Mouse (Mus musculus) C2C12 (cell line): ENCODE measurements around the gene Mrps36. TPM values are rescaled to one million over a fixed set of nuclear protein-coding genes. Genes with fewer than 3 reads are reported as not detected.

Experiments used
- H3K27me3 ChIP-seq: one replicate; pipeline ENCODE4 v1.6.1; 2011; ENCODE audit not compliant: control insufficient read depth, insufficient read depth, insufficient read length
- H3K36me3 ChIP-seq: one replicate; pipeline ENCODE4 v1.6.1; 2011; ENCODE audit not compliant: control insufficient read depth, insufficient read depth
- H3K4me3 ChIP-seq: one replicate; pipeline ENCODE4 v1.5.1; 2011; ENCODE audit warnings: mild to moderate bottlenecking, control low read depth; ENCODE audit not compliant: poor library complexity, insufficient read depth, severe bottlenecking
- H3K79me2 ChIP-seq: one replicate; pipeline ENCODE4 v1.6.1; 2011; ENCODE audit not compliant: control insufficient read depth, insufficient read depth
- H3K79me3 ChIP-seq: one replicate; pipeline ENCODE4 v1.6.1; 2011; ENCODE audit warnings: low read depth, control low read depth
- H3ac ChIP-seq: one replicate; pipeline ENCODE3; 2011; ENCODE audit warnings: low read depth; ENCODE audit not compliant: control insufficient read depth, insufficient read length
- CEBPB ChIP-seq: IDR thresholded peaks from one replicate; pipeline ENCODE4 v1.6.1; 2011; ENCODE audit warnings: low read depth, mild to moderate bottlenecking, control low read depth, moderate library complexity
- CTCF ChIP-seq: IDR thresholded peaks from one replicate; pipeline ENCODE4 v1.5.1; 2011; ENCODE audit not compliant: control insufficient read depth, insufficient read depth, insufficient read length
- FOSL1 ChIP-seq: IDR thresholded peaks from one replicate; pipeline ENCODE4 v1.8.0; 2011; ENCODE audit warnings: mild to moderate bottlenecking, low read length; ENCODE audit not compliant: poor library complexity, insufficient read depth, severe bottlenecking
- MAX ChIP-seq: IDR thresholded peaks from one replicate; pipeline ENCODE4 v1.6.1; 2011; ENCODE audit warnings: mild to moderate bottlenecking, control low read depth
- MYOD1 ChIP-seq: IDR thresholded peaks from one replicate; pipeline ENCODE4 v1.6.1; 2011; ENCODE audit warnings: low read depth; ENCODE audit not compliant: control insufficient read depth, insufficient read length
- MYOG ChIP-seq: IDR thresholded peaks from one replicate; pipeline ENCODE4 v1.6.1; 2011; ENCODE audit not compliant: control insufficient read depth, insufficient read length; ENCODE audit errors: extremely low read depth
- USF1 ChIP-seq: IDR thresholded peaks from one replicate; pipeline ENCODE4 v1.6.1; 2011; ENCODE audit warnings: low read depth, mild to moderate bottlenecking, control low read depth, moderate library complexity
- polyA plus RNA-seq: library from polyadenylated mRNA; unstranded; fragments of >200 nt; fragmentation: generic; extraction: Trizol; gene quantifications from one replicate; pipeline ENCODE4 v1.2.1, GENCODE M21; 2012; ENCODE audit warnings: missing spikeins

Mrps36 gene
- polyA plus RNA-seq, 1 experiment = 120 TPM

DNA sequence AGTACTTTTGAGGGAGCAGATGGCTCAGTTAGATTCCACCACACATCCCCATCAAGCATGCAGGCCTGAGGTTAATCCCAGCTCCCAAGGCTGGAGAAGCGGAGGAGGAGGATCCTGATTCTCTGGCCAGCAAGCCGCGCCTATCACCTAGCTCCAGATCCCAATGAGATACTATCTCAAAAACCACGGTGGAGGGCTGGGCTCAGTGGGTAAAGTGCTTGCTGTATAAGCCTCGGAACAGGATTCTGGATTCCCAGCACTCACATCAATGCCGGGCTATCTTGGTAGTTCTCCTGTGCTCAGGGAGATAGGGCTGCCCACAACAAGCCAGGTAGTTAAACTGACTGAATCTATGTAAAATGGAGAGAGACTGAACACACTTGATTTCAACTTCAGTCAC, 29.0 kb downstream of the Mrps36 start:
- no peaks in the 10 kb centered on the region for H3K27me3 ChIP-seq
- H3K79me2 ChIP-seq = no peaks in the 10 kb centered on the region
- TF ChIP-seq USF1 = no peak
- TF ChIP-seq MYOG = no peak
- TF ChIP-seq MAX = no peak
- TF ChIP-seq MYOD1 = no peak
- TF ChIP-seq FOSL1 = no peak
- no peak for TF ChIP-seq CEBPB
- no peak for TF ChIP-seq CTCF
- peaks cover 6% of the 10 kb centered on the region for H3K79me3 ChIP-seq
- peaks cover 70% of the 10 kb centered on the region for H3K36me3 ChIP-seq
- no peak overlapping the region for H3K4me3 ChIP-seq
- no peak overlapping the region for H3ac ChIP-seq

DNA sequence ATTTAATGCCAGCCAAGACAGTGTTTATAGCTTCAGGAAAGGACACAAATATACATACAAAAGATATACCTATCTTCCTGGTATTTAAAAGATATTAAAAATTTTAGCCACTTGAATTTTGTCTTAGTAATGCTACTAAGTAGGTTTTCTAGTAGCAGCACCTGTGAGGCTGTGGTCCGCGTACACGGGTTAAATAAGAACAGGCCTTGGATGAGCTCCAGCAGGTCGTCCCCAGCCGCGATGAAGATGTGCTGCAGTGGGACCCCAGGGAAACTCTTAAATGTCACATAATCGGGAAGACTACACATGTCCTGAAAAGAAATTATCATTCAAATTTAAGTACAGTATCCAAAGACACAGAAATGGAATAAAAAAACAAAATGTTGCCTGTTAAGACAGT, 38.3 kb downstream of the Mrps36 start:
- no peaks in the 10 kb centered on the region for H3K79me2 ChIP-seq
- no peak for TF ChIP-seq MAX
- TF ChIP-seq USF1 = no peak
- no peak for TF ChIP-seq MYOG
- H3K4me3 ChIP-seq = no peak overlapping the region
- H3ac ChIP-seq = no peak overlapping the region
- H3K79me3 ChIP-seq = no peaks in the 10 kb centered on the region
- H3K27me3 ChIP-seq = no peaks in the 10 kb centered on the region
- peaks cover 88% of the 10 kb centered on the region for H3K36me3 ChIP-seq

DNA sequence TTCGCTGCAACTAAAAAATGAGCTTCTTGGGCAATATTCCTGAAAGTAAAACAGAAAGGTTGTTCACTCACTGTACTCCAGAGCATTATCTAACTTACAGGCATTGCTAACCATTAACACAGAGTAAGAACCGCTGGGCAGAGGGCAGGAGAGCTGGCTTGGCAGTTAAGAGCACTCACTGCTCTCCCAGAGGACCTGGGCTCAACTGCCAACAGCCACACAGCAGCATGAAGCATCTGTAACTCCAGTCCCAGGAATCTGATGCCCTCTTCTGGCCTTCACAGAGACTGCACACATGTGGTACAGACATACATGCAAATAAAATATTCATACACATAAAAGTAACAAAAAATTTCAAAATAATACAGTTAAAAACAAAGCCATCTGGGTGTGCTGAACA, 41.0 kb downstream of the Mrps36 start:
- TF ChIP-seq FOSL1 (no peak), CEBPB (no peak), MYOD1 (no peak), MAX (no peak), MYOG (no peak), USF1 (no peak), CTCF (no peak)
- Histone ChIP-seq H3K79me3 (no peaks in the 10 kb centered on the region), H3ac (no peak overlapping the region), H3K36me3 (peaks cover 72% of the 10 kb centered on the region), H3K27me3 (no peaks in the 10 kb centered on the region), H3K79me2 (no peaks in the 10 kb centered on the region), H3K4me3 (no peak overlapping the region)

DNA sequence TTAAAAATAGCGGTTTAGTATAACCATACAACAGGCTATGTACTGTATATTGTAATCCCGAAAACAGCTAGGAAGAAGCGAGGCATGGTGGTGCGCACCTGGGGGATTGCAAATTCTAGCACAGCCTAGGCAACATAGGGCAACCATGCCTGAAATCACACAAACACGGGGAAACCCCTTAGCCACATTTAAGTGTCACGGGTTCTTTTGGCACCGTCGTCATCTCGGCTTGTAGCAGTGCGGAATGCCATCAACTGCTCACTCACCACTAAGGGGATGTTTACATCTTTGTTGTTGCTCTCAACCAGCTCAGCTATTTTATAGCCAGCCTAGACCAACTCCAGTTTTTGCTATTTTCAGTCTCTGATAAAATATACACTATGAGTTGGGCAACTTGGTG, 45.6 kb downstream of the Mrps36 start:
- H3K36me3 ChIP-seq = peaks cover 41% of the 10 kb centered on the region
- H3K79me2 ChIP-seq = no peaks in the 10 kb centered on the region
- no peak overlapping the region for H3K4me3 ChIP-seq
- TF ChIP-seq MAX (no peak), FOSL1 (no peak), CEBPB (no peak), MYOG (no peak), USF1 (no peak), CTCF (no peak), MYOD1 (no peak)
- H3K27me3 ChIP-seq = no peaks in the 10 kb centered on the region
- no peaks in the 10 kb centered on the region for H3K79me3 ChIP-seq
- H3ac ChIP-seq = no peak overlapping the region

DNA sequence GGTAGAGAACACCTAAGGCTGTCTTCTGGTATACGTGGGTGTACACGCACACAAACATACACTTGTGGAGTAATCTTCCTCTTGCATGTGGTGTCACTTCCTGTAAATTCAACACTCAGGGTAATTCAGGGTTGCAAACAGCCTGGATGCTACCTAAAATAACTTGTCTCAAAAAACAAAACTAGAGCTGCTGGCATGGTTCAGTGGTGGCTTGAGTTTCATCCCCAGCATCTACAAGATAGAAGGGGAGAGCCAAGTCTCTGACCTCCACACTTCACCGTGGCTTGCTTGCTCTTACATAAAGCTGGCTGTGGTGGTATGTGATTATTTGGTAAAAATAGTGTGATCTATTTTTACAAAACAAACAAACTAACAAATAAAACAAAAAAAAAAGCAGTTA, 46.9 kb downstream of the Mrps36 start:
- H3K36me3 ChIP-seq = peaks cover 28% of the 10 kb centered on the region
- H3K79me3 ChIP-seq = no peaks in the 10 kb centered on the region
- H3K27me3 ChIP-seq = no peaks in the 10 kb centered on the region
- H3K4me3 ChIP-seq = no peak overlapping the region
- no peak for TF ChIP-seq FOSL1
- TF ChIP-seq USF1 = no peak
- no peak for TF ChIP-seq MYOD1
- no peak for TF ChIP-seq CTCF
- TF ChIP-seq MAX = no peak
- no peak for TF ChIP-seq CEBPB
- no peak for TF ChIP-seq MYOG
- no peaks in the 10 kb centered on the region for H3K79me2 ChIP-seq
- no peak overlapping the region for H3ac ChIP-seq

DNA sequence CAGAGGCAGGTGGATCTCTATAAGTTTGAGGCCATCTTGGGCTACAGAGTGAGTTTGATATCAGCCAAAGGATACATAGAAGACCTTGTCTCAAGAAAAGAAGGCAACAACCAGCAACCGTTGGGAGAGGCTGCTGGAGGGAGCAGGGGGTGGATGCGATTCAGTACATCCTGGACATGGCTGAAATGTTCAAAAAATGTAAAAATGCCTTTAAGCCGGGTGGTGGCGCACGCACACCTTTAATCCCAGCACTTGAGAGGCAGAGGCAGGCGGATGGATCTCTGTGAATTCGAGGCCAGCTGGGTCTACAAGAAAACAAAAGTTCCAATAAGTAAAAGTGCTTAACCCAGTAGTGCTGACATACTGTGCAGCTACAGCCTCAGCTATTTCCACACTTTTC, 56.9 kb downstream of the Mrps36 start:
- no peaks in the 10 kb centered on the region for H3K27me3 ChIP-seq
- no peaks in the 10 kb centered on the region for H3K36me3 ChIP-seq
- H3K4me3 ChIP-seq = no peak overlapping the region
- H3K79me3 ChIP-seq = no peaks in the 10 kb centered on the region
- no peaks in the 10 kb centered on the region for H3K79me2 ChIP-seq
- TF ChIP-seq FOSL1 (no peak), MYOG (no peak), MAX (no peak), CEBPB (no peak), MYOD1 (no peak), USF1 (no peak)
- H3ac ChIP-seq = no peak overlapping the region

Other genes starting within 250 kb of the Mrps36 start
- 0.42 TPM for gene Ocln, start 191.9 kb downstream of the Mrps36 start, polyA plus RNA-seq
- 0.05 TPM for gene Marveld2, start 127.7 kb downstream of the Mrps36 start, polyA plus RNA-seq
- 139 TPM for gene Ak6, start 93.7 kb downstream of the Mrps36 start, polyA plus RNA-seq
- 6.2 TPM for gene Rad17, start 93.6 kb downstream of the Mrps36 start, polyA plus RNA-seq
- 6.3 TPM for gene Taf9, start 93.1 kb downstream of the Mrps36 start, polyA plus RNA-seq
- 0.01 TPM for gene Ccdc125, start 74.9 kb downstream of the Mrps36 start, polyA plus RNA-seq
- gene Cdk7, start 13.7 kb downstream of the Mrps36 start, polyA plus RNA-seq = 27.8 TPM
- 17.9 TPM for gene Cenph, start 31.2 kb upstream of the Mrps36 start, polyA plus RNA-seq
- gene Ccnb1, start 41.9 kb upstream of the Mrps36 start, polyA plus RNA-seq = 115 TPM
- gene Slc30a5, start 88.8 kb upstream of the Mrps36 start, polyA plus RNA-seq = 21.7 TPM